Mouse (Mus musculus): ENCODE results near the gene Nr2c2ap.

- TF ChIP-seq POLR2A (IDR thresholded peaks at IDR 0.05; ENCODE audit: low read depth, low read length) (no peak), CTCF (conservative IDR thresholded peaks at IDR 0.05; ENCODE audit: insufficient read depth, insufficient read length, low read depth, low read length) (no peak)
These were observed 46.7 kb upstream of the Nr2c2ap start for GRCm38 (mm10) chr8:70084191-70085065.

Data from kidney, adult 2 months (tissue).